Mouse (Mus musculus) urinary bladder, adult 18-20 months (tissue): ENCODE data around the gene Rad51b.

Experiments used
- DNase-seq, 2 experiments: peaks; one replicate each; pipeline ENCODE4 v3.0.0; 2022; ENCODE audit warnings: low spot score in 2 of 2, mixed read lengths in 2 of 2

Rad51b gene

DNA sequence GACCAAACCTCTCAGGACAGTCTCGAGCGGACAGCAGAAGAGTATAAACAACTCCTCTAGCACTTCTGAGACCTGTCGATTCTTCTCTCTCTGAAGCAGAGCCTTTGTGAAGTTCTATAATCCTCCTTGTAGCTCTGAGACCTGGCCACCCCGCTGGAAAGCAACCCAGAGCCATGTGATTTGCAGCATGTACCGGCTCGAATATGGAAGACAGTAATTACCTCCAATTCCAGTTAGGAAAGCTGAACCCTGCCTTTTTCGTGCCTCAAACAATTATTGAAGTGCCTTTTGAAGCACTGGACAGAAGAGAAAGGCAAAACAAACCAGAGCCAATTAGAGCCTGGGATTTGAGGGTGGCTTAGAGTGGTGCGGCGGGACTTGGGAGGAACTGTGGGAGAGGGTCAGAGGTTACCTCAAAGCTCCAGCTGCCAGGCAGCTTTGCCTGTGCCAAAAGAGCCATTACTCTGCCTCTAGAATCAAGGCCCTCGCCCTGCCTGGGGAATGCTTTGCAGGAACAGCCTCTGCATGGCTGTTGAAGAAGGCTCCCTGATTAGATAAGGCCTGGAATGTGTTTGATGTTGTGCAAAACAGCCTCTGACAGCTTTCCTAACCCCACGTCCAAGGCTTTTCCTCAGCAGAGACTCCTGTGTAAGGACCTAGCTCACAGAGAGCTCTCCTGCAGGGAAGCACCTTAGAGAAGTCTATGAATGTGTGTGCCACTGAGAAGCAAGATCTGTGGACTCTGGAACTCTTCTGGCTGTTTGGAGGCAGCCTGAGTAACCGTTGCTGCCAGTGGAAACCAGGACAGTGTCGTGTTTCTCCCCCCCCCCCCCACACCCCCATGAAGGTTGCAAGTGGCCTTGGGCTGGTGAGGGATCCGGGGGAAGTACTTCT lies 562.5 kb downstream of the Rad51b start:
- DNase-seq = peak in 1 of 2 experiments; percentile 74

DNA sequence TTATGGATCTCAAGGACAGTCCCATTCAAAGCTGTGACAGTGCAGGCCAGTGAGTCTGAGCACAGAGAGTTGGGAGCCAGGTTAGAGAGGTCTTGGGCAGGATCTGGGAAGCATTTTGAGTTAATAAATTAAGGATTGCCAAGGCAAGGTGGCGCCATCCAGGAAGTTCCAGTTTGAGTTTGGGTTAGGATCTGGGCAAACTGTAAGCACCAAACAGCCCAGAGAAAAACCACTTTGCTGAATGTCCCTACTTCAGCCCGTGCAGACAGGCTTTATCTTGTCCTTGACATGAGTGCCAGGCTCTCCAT lies 563.1 kb downstream of the Rad51b start:
- no peak for DNase-seq
